Mouse (Mus musculus): Measurements from ENCODE around the gene Nuf2. TPM values are rescaled to one million over a fixed set of nuclear protein-coding genes. Genes with fewer than 3 reads are reported as not detected.

Gene Nuf2
- 1 to 10 TPM in 1 of 2 experiments, under 1 TPM in 1; 0.91 to 1.2 TPM for total RNA-seq (2023)

GRCm38 (mm10) chr1:169530876-169531701 lies at the start of gene Nuf2:
Gene Nuf2, minus strand, starts transcription at chr1:169531464.

Other genes starting within 250 kb of the Nuf2 start
- gene Rgs5, start 124.0 kb upstream of the Nuf2 start, total RNA-seq (2023), result not detected
- gene Rgs4, start 216.2 kb upstream of the Nuf2 start, total RNA-seq (2023), result not detected

Measured in monocyte, adult 59 days (primary cell).